Mouse (Mus musculus) frontal cortex, adult 2 months (tissue): Measurements from ENCODE around the gene Osbpl9. TPM values are rescaled to one million over a fixed set of nuclear protein-coding genes. Genes with fewer than 3 reads are reported as not detected.
A peak's percentile ranks its signal among the peaks of the same experiment; 100 is the strongest.

ENCODE experiments used
- DNase-seq, 2 experiments: peaks; one replicate each; pipeline ENCODE4 v3.0.0; 2022; ENCODE audit warnings: low spot score in 1 of 2; ENCODE audit errors: extremely low spot score in 1 of 2
- polyA plus RNA-seq: library from polyadenylated mRNA; depleted of rRNA; stranded (reverse); fragments of >200 nt; gene quantifications from 2 replicates; pipeline ENCODE4 v1.2.3, GENCODE M21; 2012; rRNA removed

Gene Osbpl9
- polyA plus RNA-seq = 60.5 and 70.6 TPM in 2 replicates

- DNase-seq = peak; percentile 94 to 98
Measured at GRCm38 (mm10) chr4:109201582-109202424, at the start of gene Osbpl9. Gene Osbpl9, minus strand, starts transcription at chr4:109202272.

GRCm38 (mm10) chr4:109251605-109252004, 49.5 kb upstream of the Osbpl9 start:
- DNase-seq = no peak

- no peak for DNase-seq
Measured at GRCm38 (mm10) chr4:109245016-109245620, 43.0 kb upstream of the Osbpl9 start.

GRCm38 (mm10) chr4:109244506-109244905, 42.4 kb upstream of the Osbpl9 start:
- DNase-seq = no peak

DNA sequence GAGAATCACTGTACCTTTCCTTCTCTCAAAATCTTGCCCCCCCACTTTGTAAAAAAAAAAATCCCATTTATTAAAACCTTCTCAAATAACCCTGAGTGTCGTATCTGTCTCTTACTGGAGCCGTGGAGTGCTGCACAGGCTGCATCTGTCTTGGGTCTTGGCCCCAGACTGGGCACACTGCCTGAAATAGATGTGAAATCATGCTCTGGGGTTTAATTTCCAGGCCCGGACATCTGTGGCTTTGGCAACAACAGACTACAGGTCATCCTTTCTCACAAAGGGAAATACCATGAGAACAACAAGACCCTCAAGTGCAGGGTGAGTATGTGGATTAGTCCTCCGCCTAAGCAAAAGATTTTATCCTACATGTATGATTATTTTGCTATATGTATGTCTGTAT, 39.9 kb upstream of the Osbpl9 start:
- no peak for DNase-seq

DNA sequence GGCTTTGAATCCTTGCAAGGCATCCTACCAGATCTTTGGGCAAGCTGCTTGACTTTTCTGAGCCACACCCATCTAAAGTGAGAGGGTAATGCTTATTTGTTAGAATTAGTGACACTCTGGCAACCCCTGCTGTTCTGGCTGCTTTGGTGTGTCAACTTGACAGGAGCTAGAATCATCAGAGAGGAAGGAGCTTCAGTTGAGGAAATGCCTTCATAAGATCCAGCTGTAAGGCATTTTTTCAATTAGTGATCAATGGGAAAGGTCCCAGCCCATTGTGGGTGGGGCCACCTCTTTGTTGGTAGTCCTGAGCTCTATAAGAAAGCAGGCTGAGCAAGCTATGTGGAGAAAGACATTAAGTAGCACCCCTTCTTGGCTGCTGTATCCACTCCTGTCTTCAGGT, 39.1 kb upstream of the Osbpl9 start:
- DNase-seq = no peak

GRCm38 (mm10) chr4:109238428-109239268, 36.6 kb upstream of the Osbpl9 start:
- peak in 1 of 2 experiments; percentile 43 for DNase-seq

GRCm38 (mm10) chr4:109236186-109236879, 34.3 kb upstream of the Osbpl9 start:
- no peak for DNase-seq

DNA sequence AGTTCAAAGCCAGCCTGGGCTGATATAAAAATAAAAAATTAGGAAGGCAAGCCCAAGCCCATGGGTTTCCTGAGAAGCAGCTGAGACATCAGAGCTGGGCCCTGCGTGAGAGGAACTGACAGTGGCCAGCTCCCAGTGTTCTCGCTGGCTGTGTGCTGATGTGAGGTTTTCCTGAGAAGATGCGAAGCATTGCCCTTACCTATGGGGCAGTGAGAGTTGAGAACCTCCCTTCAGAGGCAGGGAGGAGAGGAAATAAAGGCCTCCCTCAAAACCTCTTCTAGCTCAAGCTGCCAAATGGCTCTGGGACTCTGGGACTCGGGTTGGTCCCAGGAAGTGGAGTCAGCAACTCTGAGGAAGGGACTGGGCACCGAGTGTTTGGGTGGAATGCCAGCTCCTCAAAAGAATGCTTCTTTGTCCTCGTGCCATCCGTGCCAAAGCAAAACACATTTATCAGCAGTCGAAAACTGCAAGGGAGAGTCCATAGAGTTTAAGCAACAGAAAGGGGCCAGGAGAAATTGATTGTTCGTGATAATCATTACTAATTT, 32.8 kb upstream of the Osbpl9 start:
- no peak for DNase-seq

DNA sequence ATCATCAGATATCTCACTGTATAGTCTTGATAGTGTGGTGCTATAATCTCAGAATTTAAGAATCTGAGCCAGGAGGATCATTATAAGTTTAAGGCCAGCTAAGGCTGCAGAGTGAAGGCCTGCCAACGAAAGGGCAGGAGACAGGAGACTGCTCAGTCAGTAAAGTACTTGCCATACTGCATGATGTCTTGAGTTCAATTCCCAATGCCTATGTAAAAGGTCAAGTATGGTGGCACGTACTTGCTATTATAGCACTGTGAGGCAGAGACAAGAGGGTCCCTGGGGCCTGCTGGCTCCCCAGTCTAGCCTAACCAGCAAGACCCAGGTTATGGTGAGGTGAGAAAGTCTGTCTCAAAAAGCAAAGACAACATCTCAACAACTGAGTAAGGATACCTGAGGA, 32.1 kb upstream of the Osbpl9 start, which contains the start of gene Calr4:
TSS of gene Calr4 (plus strand) at position 301 of the 400 bp plus-strand sequence.
- DNase-seq = no peak

DNA sequence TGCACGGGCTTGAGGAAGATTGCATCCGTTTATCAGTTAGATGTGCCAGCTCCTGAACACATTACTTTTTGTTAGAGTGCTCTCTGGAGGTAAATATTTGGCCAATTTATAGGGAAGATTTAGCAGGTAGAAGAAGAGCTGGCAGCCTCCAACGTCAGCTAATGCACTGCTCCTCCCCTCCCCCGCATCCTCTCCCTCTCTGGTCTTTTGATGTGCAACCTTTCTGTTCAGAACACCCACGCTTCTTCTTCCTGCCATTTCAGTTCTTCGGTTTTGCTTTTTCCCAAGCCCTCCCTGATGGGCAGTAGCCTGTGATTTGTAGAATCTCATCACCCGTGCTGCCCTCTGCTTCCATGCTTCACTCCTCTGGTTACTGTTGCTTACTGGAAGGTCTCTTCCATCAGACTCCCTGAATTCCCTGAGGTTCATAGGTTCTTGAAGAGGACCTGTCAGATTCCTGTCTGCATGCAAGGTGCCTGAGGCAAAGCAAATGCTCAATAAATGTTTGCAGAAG, 27.8 kb upstream of the Osbpl9 start:
- DNase-seq = no peak

DNA sequence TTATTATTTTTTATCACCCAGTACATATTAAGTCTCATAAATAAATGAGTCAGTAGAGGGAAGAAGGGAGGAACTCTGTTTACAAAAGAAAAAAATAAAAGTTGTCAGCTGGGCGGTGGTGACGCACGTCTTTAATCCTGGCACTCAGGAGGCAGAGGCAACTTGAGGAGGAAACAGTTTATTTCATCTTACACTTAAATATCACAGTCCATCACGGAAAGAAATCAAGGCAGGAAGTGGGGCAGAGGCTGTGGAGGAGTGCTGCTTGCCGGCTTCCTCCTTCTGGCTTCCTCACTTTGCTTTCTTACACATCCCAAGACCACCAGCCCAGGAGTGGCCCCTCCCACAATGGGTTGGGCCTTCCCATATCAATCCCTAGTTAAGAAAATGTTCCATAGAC, 24.0 kb upstream of the Osbpl9 start:
- no peak for DNase-seq

GRCm38 (mm10) chr4:109225606-109226005, 23.5 kb upstream of the Osbpl9 start:
- DNase-seq = no peak

DNA sequence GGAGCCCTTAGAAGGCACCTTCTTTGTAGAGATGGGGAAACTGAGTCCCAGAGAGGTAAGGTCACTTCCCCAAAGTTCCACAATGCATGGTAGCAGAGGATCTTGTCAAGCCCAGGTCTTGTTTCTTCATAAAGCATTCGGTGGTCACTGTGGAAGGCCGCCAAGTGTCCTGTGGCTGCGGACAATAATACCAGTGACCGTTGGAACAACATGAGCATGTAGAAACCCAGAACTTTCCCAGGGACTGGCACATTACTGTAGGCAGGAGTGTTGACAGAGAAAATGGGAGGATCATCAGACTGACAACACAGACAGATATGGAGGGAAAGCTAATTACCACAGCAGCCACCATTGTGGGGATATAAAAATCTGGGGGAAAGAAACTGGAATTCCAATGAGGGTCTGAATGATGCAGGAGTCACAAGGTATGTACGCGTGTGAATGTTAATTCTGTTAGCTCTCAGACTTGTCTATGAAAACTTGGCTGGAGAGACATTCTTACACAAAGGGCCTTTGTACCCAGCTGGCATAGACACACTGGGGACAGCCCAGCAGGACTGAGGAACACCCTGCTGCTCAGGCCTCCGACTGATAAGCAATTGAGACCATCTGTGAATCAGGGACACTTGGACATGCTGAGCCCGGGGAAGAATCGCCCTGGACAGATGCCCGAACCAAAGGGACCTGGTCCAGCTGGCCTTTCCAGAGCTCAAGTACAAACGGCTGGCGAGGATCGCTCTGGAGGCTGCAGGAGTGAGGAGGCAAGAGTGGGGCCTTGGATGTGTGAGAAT, 22.9 kb upstream of the Osbpl9 start:
- DNase-seq = peak; percentile 78 to 80

DNA sequence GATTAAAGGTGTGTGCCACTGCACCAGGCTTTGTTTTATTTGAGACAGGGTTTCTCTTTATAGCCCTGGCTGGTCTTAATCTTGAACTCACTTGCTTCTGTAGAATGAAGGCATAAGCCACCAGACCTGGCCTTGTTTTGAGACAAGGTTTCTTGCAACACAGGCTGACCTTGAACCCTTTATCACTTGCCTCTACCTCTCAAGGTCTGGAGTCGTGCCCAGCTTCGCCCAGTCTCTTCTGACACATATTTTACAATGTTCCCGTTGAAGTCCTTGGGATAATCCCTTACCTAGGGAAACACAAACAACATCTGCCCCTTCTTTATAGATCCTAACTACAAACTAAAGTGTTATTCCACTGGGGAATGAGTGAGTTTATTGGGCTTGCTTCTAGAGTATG, 19.9 kb upstream of the Osbpl9 start:
- no peak for DNase-seq

GRCm38 (mm10) chr4:109220441-109220940, 18.4 kb upstream of the Osbpl9 start:
- no peak for DNase-seq

DNA sequence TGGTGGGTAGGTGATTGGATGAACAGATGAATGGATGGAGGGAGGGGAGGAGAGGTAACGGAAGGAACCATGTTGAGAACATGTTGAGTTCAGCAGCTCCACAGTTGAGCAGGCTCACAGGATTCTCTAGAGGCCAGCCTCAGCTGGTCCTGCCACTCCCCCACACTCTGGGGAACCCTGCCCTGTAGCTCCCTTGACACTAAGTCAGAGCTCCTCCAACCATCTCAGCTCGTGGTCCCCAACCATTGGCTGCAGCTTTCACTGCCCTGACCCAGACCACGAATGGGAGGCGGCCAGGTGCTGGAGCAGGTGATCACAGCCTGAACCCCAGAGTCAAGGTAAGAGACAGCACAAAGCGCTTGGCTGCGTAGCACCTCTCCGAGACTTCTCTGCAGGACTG, 15.9 kb upstream of the Osbpl9 start:
- DNase-seq = no peak

DNA sequence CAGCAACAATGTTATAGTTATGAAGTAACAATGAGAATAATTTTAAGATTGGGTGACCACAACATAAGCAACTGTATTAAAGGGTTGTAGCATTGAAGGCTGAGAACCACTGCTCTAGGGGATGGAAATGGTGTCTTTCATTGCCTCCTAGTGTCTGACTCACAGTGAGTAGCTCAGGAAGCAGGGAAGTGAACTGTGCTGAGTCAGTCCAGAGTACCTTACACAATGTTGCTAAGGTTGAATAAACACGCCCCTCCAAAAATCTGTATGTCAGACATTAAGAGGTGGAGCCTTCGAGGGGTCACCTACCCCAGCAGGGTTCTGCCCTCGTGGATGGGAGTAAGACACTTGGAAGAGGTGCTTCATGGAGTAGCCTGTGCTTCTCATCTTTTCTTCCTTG, 11.9 kb upstream of the Osbpl9 start:
- DNase-seq = no peak

DNA sequence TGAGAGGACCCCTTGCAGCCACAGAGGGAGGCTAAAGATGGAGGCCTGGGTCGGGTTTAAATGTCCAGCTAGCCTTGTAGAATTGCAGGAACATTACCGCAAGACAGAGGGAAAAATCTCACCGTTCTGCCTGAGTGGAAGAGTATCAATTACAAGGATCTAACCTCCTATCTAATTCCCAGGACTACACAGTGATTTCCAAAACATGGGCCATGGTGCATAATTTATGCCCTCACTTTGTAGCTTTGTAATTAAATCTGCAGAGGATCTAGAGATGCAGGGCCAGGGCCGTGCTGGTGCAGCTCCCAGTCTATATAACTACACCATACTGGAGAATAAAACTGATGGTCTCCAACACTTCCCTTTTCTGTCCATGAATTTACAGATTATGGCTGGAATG, 8.8 kb upstream of the Osbpl9 start:
- DNase-seq = no peak
